Mouse (Mus musculus) kidney, adult 8-10 months (tissue): ENCODE measurements at regions not wholly inside any gene's neighbourhood (a gene's known extent, or its start where the extent isn't known, plus 50 kb on each side); places are given as distances from the start of the nearest gene placed in this dataset.

ENCODE experiments used
- DNase-seq, 2 experiments: peaks; one replicate each; pipeline ENCODE4 v3.0.0; 2022

DNA sequence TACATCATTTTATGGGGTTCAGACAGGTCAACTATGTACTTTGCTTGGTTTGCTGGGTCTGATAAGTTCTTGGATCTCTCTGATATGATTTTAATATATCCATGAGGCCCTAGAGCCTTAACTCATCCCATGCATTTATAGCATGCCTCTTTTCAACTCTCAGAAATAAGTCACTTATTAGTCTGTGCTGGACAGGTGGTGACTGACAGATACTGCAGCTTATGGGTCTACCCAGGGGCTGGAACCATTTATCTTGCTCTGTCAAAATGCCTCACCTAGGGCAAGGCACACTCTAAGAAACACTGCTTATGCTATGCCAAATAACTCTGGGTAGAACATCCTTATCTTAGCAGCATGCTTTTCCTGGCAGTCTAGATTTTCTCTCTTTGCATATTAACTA lies 225.6 kb downstream of the Mbnl1 start:
- no peak for DNase-seq

GRCm38 (mm10) chr3:60707139-60707538 lies 234.5 kb downstream of the Mbnl1 start:
- DNase-seq = no peak

- DNase-seq = no peak
Observed at GRCm38 (mm10) chr3:60712896-60713295, 240.3 kb downstream of the Mbnl1 start.

- DNase-seq = no peak
Observed at GRCm38 (mm10) chr3:60720322-60720721, 247.7 kb downstream of the Mbnl1 start.

- no peak for DNase-seq
Observed at GRCm38 (mm10) chr3:60731331-60731730, 258.7 kb downstream of the Mbnl1 start.

DNA sequence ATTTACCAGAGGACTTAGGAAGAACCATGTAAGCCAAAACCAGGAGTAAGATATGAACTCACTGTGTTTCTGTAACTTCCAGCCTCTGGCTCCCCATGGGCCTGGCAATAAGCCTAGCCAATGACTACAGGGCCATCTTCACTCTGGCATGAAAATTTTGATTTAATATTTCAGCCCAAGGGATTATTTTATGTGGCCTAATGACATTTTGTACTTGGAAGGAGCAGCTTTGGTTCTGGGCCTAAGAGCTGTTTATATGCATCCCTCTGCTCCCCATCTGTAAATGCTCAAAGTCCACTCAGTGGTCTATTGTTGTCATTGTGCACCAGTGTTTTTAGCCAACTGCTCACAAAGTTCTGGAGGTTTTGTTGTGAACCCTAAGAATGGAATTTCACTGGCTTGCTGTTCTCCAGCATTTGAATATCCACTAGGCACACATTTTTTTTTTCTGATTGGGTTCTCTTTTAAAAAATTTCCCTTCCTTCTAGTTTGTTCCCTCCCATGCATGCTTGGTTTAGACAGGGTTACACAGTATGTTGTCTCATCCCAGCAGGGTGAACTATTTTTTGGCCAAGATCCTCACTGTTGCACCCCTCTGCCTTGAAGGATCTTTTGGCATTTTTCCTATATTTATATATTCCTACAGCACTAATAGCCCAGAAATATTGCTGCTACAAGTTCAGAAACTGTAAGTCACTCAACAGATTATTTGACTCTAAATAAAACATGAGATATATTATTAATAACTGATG lies 261.9 kb upstream of the P2ry1 start:
- DNase-seq = peak; percentile 19 to 35

GRCm38 (mm10) chr3:60741379-60741778 lies 261.2 kb upstream of the P2ry1 start:
- DNase-seq = no peak

DNA sequence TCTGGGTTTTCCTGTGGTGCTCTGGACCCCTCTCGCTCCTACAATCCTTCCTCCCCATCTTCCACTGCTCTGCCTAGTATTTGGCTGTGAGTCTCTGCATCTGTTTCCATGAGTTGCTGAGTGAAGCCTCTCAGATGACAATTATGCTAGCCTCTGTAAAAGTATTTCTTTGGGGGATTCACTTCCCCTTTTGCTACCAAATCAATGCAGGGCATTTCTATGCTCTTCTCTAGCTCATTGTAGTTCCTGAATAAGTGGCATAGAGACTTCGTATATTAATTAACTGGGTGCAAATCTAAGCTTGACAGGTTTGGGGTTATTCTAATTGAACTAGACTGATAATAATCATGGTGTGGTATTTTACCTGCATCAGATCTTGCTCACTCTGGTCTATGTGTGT lies 260.4 kb upstream of the P2ry1 start:
- DNase-seq = no peak

GRCm38 (mm10) chr3:60745075-60745474 lies 257.5 kb upstream of the P2ry1 start:
- DNase-seq = no peak

DNA sequence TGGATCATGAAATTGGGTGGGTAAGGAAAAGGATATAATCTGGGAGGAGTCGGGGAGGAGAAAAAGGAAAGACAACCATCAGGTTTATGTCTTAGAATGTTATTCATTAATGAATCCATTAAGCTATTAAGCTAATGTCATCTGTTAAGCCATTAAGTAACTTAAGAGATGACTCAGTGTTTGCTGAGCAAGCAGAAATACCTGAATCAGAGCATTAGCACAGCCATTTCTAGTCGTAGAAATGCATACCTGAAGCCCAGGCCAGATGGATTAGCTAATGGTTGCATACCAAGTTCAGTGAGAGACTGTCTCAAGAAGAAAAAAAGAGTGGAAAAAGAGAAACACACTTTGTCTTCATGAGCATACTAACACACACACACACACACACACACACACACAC lies 244.0 kb upstream of the P2ry1 start:
- no peak for DNase-seq

- no peak for DNase-seq
Observed at GRCm38 (mm10) chr3:60759046-60759445, 243.5 kb upstream of the P2ry1 start.

GRCm38 (mm10) chr3:60762874-60763273 lies 239.7 kb upstream of the P2ry1 start:
- peak; percentile 31 to 55 for DNase-seq

GRCm38 (mm10) chr3:60765079-60765478 lies 237.5 kb upstream of the P2ry1 start:
- DNase-seq = no peak

GRCm38 (mm10) chr3:60768996-60769395 lies 233.6 kb upstream of the P2ry1 start:
- no peak for DNase-seq

GRCm38 (mm10) chr3:60771866-60772265 lies 230.7 kb upstream of the P2ry1 start:
- DNase-seq = no peak

GRCm38 (mm10) chr3:60773383-60773782 lies 229.2 kb upstream of the P2ry1 start:
- DNase-seq = no peak

DNA sequence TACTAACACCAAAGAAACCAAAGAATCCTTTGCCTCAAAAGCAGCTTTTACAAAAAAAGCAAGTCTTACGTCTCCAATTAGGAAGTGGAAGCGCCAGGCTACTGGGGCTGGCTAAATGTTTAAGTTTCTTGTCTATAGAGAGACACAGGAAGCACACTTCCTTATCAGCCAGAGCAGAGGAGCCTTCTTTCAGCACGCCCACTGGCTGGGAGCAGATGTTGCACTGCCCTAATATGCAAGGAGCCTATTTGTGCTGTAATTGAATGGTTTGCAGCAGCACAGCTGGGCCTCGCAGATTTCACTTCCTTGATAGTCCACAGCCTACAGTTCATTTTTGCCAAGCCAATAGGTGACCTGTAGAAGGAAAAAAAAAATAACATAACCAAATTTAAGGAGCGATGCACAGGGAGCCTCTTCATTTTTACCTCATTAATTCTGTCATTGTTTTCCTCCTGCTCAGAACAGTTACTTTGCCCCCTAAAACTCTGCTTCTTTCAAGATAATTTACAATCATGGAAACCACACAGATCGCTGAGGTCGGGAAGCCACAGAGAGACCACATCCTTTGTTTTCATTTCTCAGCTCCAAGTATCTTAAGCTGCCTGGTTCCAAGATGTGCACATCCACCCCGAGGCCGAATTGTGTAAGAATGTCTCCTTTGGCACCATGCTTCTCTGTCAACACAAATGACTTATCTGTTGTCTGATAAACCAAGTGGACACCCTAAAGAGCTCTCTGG lies 217.3 kb upstream of the P2ry1 start:
- DNase-seq = peak; percentile 12 to 28

- no peak for DNase-seq
Observed at GRCm38 (mm10) chr3:60787989-60788388, 214.6 kb upstream of the P2ry1 start.

DNA sequence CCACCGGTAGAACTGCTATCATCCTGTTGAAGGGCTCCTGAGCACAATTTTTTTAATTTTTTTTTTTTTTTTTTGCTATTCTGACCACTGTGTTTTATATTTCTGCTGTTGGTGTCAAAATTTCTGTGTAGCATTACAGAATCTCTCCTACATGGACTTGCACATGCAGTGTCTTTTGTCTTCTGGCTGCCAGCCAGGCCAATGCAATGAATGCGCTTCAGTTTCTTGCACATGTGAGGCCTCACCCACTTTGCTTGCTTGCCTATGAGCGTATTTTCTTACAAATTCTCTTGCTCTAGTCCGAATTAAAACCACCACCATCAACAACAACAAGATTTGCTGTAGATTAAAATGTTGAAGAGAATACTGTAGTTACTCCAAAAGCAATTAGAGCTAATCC lies 213.2 kb upstream of the P2ry1 start:
- no peak for DNase-seq

- no peak for DNase-seq
Observed at GRCm38 (mm10) chr3:60792166-60792565, 210.4 kb upstream of the P2ry1 start.

- no peak for DNase-seq
Observed at GRCm38 (mm10) chr3:60796207-60796606, 206.4 kb upstream of the P2ry1 start.

DNA sequence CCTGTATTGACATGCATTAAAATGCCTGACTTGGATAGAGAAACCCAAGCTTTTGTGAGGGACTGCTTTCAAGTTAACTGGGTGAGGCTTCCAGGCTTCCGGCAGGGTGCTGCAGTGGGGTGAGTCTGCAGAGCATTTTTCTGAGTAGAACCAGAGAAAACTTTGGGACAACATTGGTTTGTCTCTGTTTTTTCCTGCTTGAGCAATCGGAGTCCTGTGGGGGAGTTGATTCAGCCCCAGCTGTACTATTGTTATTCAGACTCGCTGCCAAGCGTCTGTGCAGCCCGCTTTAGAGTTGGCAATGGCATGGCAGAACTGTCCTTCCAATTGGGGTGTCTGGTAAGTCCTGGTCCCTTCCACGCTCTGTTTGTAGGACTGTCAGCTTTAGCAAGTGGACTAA lies 204.8 kb upstream of the P2ry1 start:
- DNase-seq = no peak

DNA sequence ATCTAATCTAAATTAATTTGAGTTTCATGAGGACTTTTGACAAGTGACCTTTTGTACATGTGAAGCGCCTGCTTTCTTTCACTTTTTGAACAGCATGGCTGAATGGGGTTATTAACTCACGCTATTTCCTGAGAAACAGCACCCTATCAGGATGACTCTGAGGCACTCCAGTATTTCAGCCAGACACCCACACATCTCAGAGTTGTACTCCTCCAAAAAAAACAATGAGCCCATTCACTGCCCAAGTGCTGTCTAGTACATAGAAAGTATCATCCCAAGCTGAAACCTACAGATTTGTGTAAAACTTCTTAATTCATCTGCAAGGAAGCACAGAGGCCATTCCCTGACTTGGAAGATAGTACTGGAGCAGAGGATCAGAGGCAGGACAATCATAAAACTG lies 204.1 kb upstream of the P2ry1 start:
- DNase-seq = no peak

DNA sequence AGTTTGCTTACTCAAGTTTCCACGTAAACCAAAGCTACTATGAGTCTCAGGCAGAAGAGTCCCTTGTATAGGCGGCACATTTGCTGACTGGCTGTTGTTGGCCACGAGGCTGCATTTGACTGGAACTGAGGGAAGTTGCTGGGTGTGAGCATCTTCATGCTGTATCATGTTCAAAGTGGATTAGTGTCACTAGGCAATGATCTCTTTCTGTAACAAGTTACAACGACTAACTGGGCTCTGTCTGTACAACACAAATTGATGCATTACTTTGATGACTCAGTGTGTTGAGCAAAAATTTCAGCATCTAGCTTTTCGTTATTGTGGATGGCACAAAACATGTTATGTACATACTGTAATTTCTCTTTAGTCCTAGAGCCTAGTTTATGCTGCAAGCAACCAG lies 203.7 kb upstream of the P2ry1 start:
- no peak for DNase-seq
